Mouse (Mus musculus) right cerebral cortex, postnatal 36 days (tissue): ENCODE measurements at regions not wholly inside any gene's neighbourhood (a gene's known extent, or its start where the extent isn't known, plus 50 kb on each side); places are given as distances from the start of the nearest gene placed in this dataset.

Experiments used
- DNase-seq, 2 experiments: peaks; one replicate each; pipeline ENCODE4 v3.0.0; 2022; ENCODE audit warnings: low spot score in 2 of 2, mixed read lengths in 1 of 2

DNA sequence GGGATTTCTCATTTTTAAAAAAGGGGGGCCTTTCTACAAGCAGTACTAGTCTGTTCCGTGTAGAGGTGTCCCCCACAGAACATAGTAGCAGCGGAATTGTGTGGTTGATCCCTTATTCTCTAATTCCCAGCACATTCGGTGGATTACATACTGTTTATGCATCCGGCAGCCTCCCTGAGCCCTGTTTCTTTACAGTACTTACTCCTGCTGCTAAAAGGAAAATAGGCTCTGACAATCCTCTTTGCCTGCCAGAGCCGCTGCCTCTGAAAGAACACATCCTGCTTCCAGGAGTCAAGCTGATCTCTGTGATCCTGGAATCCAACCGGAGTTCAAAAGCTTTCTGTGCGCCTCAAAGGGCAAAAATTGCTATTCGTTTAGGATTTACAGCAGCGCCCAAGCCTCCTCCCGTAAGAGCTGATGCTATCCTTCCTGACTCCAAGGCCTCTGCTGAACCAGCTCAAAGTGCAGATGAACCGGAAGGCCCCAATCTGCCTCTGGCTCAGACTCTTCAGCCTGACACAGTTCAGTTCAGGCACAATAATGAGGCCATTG is 936.6 kb downstream of the Ndufa4 start:
- DNase-seq = peak; percentile 14 to 18

DNA sequence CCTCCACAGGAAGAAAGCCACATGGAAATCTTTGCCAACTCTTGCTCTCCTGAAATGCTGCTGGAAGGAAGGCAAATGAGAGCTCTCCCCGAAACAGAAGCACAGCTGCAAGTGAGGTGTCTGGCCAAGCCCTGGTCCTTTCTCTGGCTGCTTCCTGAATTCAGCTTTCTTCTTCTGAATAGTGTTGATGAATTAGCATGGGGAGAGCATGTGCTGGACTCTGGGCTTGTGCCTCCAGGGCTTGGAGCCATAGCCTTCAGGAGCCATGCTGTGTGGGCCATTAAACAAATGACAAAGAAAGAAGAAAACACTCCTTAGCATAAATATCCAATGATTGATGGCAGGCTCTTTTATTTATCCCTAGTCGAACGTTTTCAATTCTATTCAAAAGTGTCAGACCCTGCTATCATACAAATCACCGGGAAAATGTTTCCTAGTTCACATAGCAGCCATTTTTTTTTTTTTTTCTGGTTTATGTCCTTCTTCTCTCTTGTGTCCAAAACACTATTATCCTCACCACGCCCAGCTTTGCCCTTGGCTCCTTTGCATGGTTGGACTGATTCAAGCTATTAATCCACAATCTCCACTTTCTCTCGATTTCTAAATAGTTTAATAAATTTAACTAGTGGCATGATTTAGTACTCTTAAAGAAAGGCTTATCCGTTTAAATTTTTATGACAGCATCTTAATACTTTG is 937.3 kb downstream of the Ndufa4 start:
- peak; percentile 26 to 43 for DNase-seq

DNA sequence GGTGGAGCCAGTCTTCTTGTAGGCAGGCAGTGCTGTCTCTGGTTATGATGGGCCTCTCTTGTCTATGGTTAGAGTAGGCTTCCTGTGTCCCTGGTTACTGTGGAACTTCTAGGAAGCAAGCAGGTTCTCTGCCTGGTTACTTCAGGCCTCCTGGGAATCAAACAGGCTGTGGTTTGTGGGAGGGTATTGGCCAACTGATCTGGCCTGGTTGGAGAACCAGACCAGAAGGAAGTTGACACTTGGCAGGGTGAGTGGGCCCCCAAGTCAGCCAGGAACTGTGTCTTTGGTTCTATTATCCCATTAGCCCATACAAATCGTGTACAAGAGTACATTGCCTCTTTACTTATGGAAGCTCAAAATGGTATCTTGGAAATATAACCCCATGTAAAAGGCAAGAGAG is 963.8 kb downstream of the Ndufa4 start:
- no peak for DNase-seq

DNA sequence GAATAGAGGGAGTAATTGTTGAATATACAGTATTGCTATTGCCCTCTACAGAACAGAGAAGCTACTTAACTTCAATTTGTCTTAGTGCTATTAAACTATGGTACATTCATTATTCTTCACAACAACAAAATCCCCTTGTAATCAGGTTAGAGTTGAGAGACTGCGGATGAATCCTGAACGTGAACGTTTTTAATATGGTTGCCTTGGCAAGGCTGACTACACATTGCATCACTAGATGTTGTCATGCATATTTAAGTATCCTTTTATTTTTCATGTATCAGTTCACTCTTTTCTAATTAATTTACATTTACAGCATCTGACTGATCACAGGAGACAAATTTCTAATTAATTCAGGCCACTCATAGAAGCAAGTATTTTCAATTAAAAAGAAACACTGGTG is 965.8 kb downstream of the Ndufa4 start:
- no peak for DNase-seq
